Mouse (Mus musculus): ENCODE results near the gene Aspm. TPM values are rescaled to one million over a fixed set of nuclear protein-coding genes. Genes with fewer than 3 reads are reported as not detected.

Gene Aspm
- polyA plus RNA-seq (2012; rRNA removed) = 6.9 and 9.6 TPM in 2 replicates

DNA sequence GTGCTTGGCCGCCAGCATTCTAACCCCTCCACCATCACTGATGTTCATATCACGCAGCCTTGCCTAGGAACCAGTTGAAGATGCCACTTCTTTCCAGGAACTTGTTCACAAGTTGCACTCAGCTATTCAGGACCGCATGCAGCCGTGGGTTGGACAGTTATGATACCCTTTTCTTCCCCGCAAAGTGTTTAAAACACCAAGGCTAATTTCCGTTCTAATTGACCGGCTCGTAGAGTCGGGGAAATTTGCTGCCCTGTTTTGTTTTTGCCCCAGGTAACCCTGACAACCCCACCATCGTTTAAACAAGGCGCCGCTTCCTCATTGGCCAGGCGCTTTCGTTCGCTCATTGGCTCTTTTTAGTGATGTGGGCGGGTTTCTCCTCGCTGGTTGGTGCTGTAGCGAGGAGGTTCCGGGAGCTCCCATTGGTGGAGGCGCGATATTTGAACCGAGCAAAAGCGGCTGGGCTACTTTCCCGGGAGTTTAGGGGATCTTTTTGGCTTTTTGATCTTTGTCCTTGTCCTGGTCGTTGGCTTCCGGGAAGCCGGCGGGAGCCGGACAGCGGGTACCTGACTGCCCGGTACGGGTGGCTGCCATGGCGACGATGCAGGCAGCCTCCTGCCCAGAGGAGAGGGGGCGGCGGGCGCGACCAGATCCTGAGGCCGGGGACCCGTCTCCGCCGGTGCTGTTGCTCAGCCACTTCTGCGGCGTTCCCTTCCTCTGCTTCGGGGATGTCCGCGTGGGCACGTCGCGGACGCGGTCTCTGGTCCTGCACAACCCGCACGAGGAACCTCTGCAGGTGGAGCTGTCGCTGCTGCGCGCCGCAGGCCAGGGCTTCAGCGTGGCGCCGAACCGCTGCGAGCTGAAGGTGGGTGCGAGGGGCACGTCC, at the start of gene Aspm:
TSS of gene Aspm (plus strand) at position 433 of the 886 bp plus-strand sequence.

DNA sequence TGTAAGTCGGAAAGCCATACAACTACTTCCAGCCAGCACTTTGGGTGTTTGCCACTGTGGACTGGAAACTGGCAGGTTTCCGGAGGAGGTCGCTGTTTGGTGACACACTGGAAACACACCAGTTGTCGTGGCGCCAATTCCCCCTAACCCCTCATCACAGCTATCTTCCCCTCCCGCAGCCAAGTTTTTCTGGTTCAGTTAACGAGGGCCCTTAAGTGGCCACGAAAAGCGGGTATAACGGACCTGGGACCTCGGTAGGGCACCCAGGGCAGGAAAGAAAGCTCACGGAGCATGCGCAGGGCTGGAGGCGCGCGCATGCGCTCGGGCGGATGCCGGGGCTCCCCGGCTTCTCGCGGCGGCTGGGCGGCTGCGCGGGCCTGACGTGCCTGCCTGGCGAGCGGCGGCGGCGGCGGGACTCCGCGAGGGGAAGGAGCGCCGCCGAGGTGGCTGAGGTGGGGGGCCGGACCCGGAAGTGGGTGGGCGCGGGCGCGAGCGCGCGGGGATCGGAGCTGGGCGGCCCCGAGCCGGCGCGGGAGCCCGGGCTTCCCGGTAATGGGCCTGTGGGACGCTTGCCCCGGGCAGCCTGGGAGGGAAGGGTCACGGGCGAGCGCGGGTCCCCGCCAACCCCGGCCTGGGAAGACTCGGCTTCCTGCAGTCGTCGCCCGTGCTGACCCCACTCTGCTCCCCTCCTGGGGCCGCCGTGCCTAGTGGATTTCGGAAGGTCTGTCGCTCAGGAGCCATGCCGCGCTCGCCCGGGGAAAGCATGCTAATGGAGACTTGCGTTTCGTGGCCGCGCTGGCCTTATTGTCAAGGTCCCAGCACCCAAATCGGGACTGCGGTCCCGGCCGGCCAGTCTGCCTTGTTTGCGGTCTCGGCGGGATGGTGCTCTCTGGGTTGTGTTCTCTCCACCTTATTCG, 32.4 kb upstream of the Aspm start, which contains the start of gene Zbtb41:
TSS of gene Zbtb41 (plus strand) at position 414 of the 917 bp plus-strand sequence.

DNA sequence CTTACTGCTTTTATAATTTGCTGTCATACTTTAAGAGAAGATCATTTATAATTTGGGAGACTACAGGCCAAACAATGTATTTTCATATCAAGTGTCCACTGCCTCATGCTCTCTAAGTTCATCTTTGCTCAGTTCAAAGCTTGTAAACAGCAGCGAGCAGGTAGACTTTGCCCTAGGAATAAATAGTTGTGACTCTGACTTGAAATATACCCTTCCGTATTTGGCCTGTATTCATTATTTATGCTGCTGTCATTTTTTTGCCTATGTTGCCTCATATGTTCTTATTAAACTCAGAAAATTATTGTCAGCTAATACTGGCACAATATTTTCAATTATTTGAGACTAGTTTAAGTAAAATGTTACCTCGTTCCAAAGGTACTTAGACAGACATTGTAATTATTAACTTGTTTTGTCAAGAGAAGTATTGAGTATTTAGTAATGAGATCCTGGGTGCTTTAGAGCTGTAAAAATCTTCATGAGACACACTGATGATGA, 46.7 kb downstream of the Aspm start, which contains the start of gene F13b:
TSS of gene F13b (plus strand) at position 445 of the 495 bp plus-strand sequence.

Other genes with a start within 250 kb of the Aspm start
- gene Crb1, start 77.7 kb upstream of the Aspm start, polyA plus RNA-seq (2012; rRNA removed) = 2.8 and 3.0 TPM in 2 replicates
- 12.3 and 13.5 TPM in 2 replicates for gene Zbtb41, start 32.5 kb upstream of the Aspm start, polyA plus RNA-seq (2012; rRNA removed)
- gene F13b, start 46.9 kb downstream of the Aspm start, polyA plus RNA-seq (2012; rRNA removed) = not detected in 2 replicates
- gene Cfhr1, start 105.5 kb downstream of the Aspm start, polyA plus RNA-seq (2012; rRNA removed) = not detected in 2 replicates